Mouse (Mus musculus) lung, postnatal 0 days (tissue): ENCODE measurements around the gene Slc9c1. TPM values are rescaled to one million over a fixed set of nuclear protein-coding genes. Genes with fewer than 3 reads are reported as not detected.

Source experiments
- ATAC-seq: fragments of 200-750 bp; cut with Nextera tagmentation; 2 replicates; pipeline ENCODE4 v1.8.0; 2017; ENCODE audit warnings: moderate library complexity
- DNase-seq: peaks from one replicate; pipeline ENCODE4 v3.0.0-alpha.2; 2016; ENCODE audit warnings: low spot score
- H3K27ac ChIP-seq: fragments of 300-500 bp; sonication (generic); 2 replicates; pipeline ENCODE4 v1.5.1; 2014; ENCODE audit warnings: antibody characterized with exemption, mild to moderate bottlenecking, low read length, mixed read lengths
- H3K27me3 ChIP-seq: fragments of 300-500 bp; sonication (generic); replicated peaks from 2 replicates; pipeline ENCODE4 v1.6.1; 2014; ENCODE audit warnings: low read length, mixed read lengths; ENCODE audit not compliant: insufficient read depth
- H3K36me3 ChIP-seq: fragments of 300-500 bp; sonication (generic); 2 replicates; pipeline ENCODE4 v1.6.1; 2014; ENCODE audit warnings: low read length, mixed read lengths; ENCODE audit not compliant: insufficient read depth
- H3K4me1 ChIP-seq: fragments of 300-500 bp; sonication (generic); 2 replicates; pipeline ENCODE4 v1.6.1; 2014; ENCODE audit warnings: antibody characterized with exemption, low read depth, low read length, mixed read lengths; ENCODE audit not compliant: insufficient read depth
- H3K4me2 ChIP-seq: fragments of 300-500 bp; sonication (generic); replicated peaks from 2 replicates; pipeline ENCODE4 v1.6.1; 2014; ENCODE audit warnings: low read depth, mild to moderate bottlenecking, low read length, moderate library complexity, mixed read lengths
- H3K4me3 ChIP-seq: fragments of 300-500 bp; sonication (generic); 2 replicates; pipeline ENCODE4 v1.5.1; 2014; ENCODE audit warnings: low read depth, low read length
- H3K9ac ChIP-seq: fragments of 300-500 bp; sonication (generic); replicated peaks from 2 replicates; pipeline ENCODE4 v1.6.1; 2014; ENCODE audit warnings: low read depth, mild to moderate bottlenecking
- H3K9me3 ChIP-seq: fragments of 300-500 bp; sonication (generic); 2 replicates; pipeline ENCODE4 v1.6.1; 2016; ENCODE audit warnings: low read length, mixed read lengths
- CTCF ChIP-seq: IDR thresholded peaks from 2 replicates; pipeline ENCODE4 v1.5.1; 2016; ENCODE audit warnings: antibody characterized with exemption, mild to moderate bottlenecking
- EP300 ChIP-seq: IDR thresholded peaks from 2 replicates; pipeline ENCODE4 v1.6.1; 2016; ENCODE audit warnings: antibody characterized with exemption, mild to moderate bottlenecking, control low read depth
- WGBS: fragments of 180-500 bp; shearing (Covaris S2); extraction: QIAGEN DNeasy Blood & Tissue Kit; methylation state at CpG from one replicate; pipeline ENCODE4 v1.1.7; 2014; 5-methylcytosine and 5-hydroxymethylcytosine counted together
- polyA plus RNA-seq: library from polyadenylated mRNA; unstranded; fragments of >200 nt; fragmentation: Nextera tagmentation; extraction: Ambion mirVana; gene quantifications from 2 replicates; pipeline ENCODE4 v1.2.1, GENCODE M21; 2015

Gene Slc9c1
- polyA plus RNA-seq, 1 experiment from 2014 or later: not detected

DNA sequence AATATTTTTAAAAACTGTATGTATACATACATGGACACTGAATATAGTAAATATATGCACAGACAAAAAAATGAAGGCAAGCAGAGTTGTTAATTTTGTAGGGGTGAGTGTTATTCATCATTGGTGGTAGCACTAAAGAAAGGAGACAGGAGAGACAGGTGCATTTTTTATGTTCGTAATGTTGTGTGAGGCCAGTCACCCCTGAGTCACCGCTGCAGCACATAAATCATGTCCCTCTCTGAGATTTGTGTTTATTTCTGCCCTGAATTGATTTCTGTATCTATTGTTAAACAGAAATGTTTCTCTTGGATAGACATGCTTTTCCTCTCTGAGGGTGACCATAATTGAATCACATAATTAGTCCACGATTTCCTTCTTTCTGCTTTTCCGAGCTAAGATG lies 97.3 kb downstream of the Slc9c1 start:
- ATAC-seq: no peak
- no peaks in the 10 kb centered on the region for H3K9me3 ChIP-seq

DNA sequence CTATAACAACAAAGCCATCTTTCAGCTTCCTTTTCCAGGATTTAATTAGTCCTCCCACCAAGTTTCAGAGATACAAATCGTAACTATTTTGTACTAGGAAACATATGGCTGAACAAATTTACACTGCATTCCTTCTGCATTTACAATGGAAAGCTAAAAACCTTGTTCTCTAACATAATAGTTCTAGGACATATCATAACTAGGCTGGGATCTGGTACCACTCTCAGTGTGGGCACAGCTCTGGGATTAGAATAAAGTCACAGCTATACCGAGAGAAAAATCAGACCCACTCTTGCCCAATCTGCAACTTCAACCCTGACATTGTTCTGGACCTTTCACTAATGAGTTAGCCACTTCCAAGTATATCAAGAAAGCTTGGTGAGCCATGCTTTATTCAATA lies 100.7 kb downstream of the Slc9c1 start:
- Histone ChIP-seq H3K9me3 (no peaks in the 10 kb centered on the region), H3K4me3 (no peak overlapping the region), H3K4me2 (no peak overlapping the region), H3K27me3 (no peaks in the 10 kb centered on the region), H3K36me3 (no peaks in the 10 kb centered on the region), H3K9ac (no peak overlapping the region), H3K27ac (no peak overlapping the region), H3K4me1 (no peaks in the 10 kb centered on the region)
- ATAC-seq (no peak), DNase-seq (no peak)
- 70% methylated on average over 2 of the region's 2 CpGs for WGBS
- TF ChIP-seq EP300: no peak
- TF ChIP-seq CTCF: no peak

More for the DNA sequence above, 97.3 kb downstream of the Slc9c1 start:
- Histone ChIP-seq H3K27ac (no peak overlapping the region), H3K4me3 (no peak overlapping the region), H3K27me3 (no peaks in the 10 kb centered on the region), H3K9ac (no peak overlapping the region), H3K36me3 (no peaks in the 10 kb centered on the region), H3K4me1 (no peaks in the 10 kb centered on the region), H3K4me2 (no peak overlapping the region)
- DNase-seq: no peak
- WGBS: 64% methylated on average over 4 of the region's 4 CpGs
- TF ChIP-seq EP300: no peak
- no peak for TF ChIP-seq CTCF

DNA sequence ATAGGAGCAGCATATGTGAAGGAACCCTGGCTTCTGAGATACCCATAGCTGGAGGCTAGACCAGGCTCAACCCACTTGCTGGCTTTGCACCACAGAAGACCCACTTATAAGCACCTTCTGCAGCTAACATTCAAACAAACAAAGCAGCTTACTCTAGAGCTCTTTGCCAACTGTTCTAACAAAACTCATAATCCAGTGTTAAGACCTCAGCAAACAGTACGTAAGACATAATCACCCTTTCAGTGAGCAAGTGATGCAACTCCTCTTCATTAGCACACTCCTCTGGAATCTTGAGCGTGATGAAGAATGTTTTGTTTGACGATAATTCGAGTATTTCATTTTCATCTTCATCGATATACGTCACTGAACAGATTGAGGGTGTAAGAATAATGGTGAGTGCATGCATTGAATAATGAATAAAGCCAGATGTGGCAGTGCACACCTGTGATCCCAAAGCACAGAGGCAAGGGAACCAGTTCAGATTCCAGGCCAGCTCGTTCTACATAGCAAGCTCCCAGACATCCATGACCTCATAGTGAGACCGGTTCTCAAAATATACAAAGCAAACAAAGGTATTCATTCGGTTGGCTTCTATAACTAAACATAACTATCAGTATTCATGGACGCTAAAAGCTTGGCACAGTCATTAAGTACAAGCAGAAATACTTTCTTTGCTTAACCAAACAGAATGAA lies 105.1 kb downstream of the Slc9c1 start:
- 47% methylated on average over 10 of the region's 10 CpGs for WGBS
- no peak for TF ChIP-seq EP300
- TF ChIP-seq CTCF: no peak
- Histone ChIP-seq H3K4me1 (no peaks in the 10 kb centered on the region), H3K27me3 (no peaks in the 10 kb centered on the region), H3K27ac (no peak overlapping the region), H3K9me3 (no peaks in the 10 kb centered on the region), H3K4me3 (no peak overlapping the region), H3K36me3 (no peaks in the 10 kb centered on the region), H3K4me2 (no peak overlapping the region), H3K9ac (no peak overlapping the region)
- DNase-seq (peak; percentile 64), ATAC-seq (peak; percentile 54; the same call in 1 of the 2 replicates)

DNA sequence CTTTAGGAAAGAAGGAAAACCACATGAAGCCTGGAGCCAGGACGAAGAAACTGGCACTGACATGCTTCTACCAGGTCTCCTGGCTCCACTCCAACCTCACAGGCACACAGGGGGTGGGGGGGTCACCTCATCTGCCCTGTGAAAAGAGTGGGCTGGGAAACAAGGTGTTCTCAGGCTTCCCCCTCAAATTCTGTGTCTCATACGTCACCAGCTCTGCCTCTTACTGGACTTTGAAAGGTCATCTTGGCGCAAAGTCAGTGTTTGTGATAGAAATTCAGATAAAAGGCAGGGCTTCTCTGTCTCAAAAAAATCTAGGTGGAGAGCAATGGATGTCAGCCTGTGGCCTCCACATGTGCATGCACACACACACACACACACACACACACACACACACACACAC lies 106.2 kb downstream of the Slc9c1 start:
- Histone ChIP-seq H3K27ac (no peak overlapping the region), H3K4me1 (no peaks in the 10 kb centered on the region), H3K9ac (no peak overlapping the region), H3K9me3 (no peaks in the 10 kb centered on the region), H3K4me3 (no peak overlapping the region), H3K27me3 (no peaks in the 10 kb centered on the region), H3K36me3 (no peaks in the 10 kb centered on the region), H3K4me2 (no peak overlapping the region)
- WGBS: 45% methylated on average over 3 of the region's 3 CpGs
- DNase-seq (no peak), ATAC-seq (no peak)
- no peak for TF ChIP-seq EP300
- no peak for TF ChIP-seq CTCF

DNA sequence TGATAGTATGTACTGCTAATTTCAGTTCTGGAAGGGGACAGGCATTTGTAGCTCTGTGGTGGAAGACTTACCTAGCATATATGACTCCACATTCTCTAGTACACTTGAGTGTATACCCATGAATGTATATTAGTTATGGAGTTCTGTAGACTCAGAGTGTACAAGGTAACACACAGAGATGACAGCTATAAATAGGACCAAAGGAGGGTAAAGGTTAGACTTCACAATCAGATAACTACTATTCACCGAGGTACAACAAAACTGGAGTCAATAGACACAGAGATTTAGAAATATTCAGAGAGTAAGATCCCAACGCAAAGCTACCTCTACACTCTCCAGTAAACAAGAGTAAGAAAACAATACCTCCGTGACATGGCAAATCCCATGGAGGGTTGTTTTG lies 108.8 kb downstream of the Slc9c1 start:
- ATAC-seq (no peak), DNase-seq (no peak)
- H3K27me3 ChIP-seq: no peaks in the 10 kb centered on the region
- no peak overlapping the region for H3K4me3 ChIP-seq
- no peak for TF ChIP-seq EP300
- no peak for TF ChIP-seq CTCF
- H3K9me3 ChIP-seq: no peaks in the 10 kb centered on the region
- no peak overlapping the region for H3K4me2 ChIP-seq
- no peak overlapping the region for H3K27ac ChIP-seq
- H3K4me1 ChIP-seq: no peaks in the 10 kb centered on the region
- 86% methylated on average over 3 of the region's 3 CpGs for WGBS
- no peaks in the 10 kb centered on the region for H3K36me3 ChIP-seq
- no peak overlapping the region for H3K9ac ChIP-seq

DNA sequence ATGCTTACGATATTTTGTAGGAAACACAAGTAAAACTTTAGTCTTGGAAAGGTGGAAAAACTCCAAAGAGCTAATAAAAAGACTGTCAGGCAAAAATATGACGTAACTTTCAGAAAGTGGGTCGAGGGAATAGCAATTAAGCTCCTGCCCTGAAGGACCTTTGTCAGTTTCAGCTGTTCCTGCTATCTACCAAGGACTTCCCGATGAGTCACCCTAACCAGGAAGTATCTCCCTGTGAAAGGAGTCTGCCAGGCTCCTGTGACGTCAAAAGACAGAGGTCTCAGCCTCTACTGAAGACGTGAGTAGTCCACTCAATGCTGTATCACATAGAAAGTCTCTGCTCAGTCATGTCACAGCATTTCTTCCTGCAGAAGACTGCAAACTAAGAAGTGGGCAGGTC lies 109.3 kb downstream of the Slc9c1 start:
- Histone ChIP-seq H3K9me3 (no peaks in the 10 kb centered on the region), H3K27me3 (no peaks in the 10 kb centered on the region), H3K9ac (no peak overlapping the region), H3K4me2 (no peak overlapping the region), H3K27ac (no peak overlapping the region), H3K4me3 (no peak overlapping the region), H3K36me3 (no peaks in the 10 kb centered on the region), H3K4me1 (no peaks in the 10 kb centered on the region)
- TF ChIP-seq CTCF (no peak), EP300 (peak; percentile 50)
- peak; percentile 55 for DNase-seq
- 45% methylated on average over 6 of the region's 6 CpGs for WGBS
- peak; percentile 65 for ATAC-seq

DNA sequence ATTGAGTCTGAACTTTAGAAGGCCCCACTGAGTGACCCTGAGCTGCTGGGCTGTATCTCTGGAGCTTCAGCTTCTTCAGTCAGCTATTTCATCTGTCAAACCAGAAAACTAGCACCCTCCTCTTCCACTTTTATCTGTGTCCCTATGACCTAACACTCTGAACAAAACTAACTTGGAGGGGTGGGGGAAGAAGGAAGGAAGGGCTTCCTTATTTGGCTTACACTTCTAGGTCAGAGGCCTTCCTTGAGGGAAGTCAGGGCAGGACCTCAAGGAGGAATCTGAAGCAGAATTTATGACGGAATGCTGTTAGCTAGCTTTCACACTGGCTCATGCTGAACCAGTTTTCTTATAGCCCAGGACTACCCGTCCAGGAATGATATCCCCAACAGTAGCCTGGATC lies 116.4 kb downstream of the Slc9c1 start:
- no peak overlapping the region for H3K9ac ChIP-seq
- H3K4me3 ChIP-seq: no peak overlapping the region
- 28% methylated on average over 2 of the region's 2 CpGs for WGBS
- no peak overlapping the region for H3K27ac ChIP-seq
- no peak overlapping the region for H3K4me2 ChIP-seq
- peak; percentile 62 for ATAC-seq
- TF ChIP-seq CTCF (no peak), EP300 (peak; percentile 30; the same call in 1 of the 2 replicates)
- peak; percentile 45 for DNase-seq
- H3K27me3 ChIP-seq: no peaks in the 10 kb centered on the region
- H3K9me3 ChIP-seq: no peaks in the 10 kb centered on the region
- H3K4me1 ChIP-seq: peaks cover 5% of the 10 kb centered on the region; the same call in 1 of the 2 replicates
- H3K36me3 ChIP-seq: no peaks in the 10 kb centered on the region
